Mouse (Mus musculus) CH12.LX (cell line): Measurements from ENCODE around the gene Hoxc13.

ENCODE experiments used
- CHD1 ChIP-seq: IDR thresholded peaks from 2 replicates; pipeline ENCODE4 v1.6.1; 2012; ENCODE audit warnings: low read depth, low read length, improper control_type of control experiment, inconsistent platforms
- CTCF ChIP-seq, 2 experiments: IDR thresholded peaks in 1 of 2; conservative IDR thresholded peaks in 1 of 2; 2 replicates each; pipeline ENCODE4 v1.5.1; 2011 to 2012; ENCODE audit warnings: low read depth in 2 of 2, low read length in 2 of 2, improper control_type of control experiment in 1 of 2, inconsistent platforms in 1 of 2, mild to moderate bottlenecking in 1 of 2, moderate library complexity in 1 of 2
- ELF1 ChIP-seq: IDR thresholded peaks from 2 replicates; pipeline ENCODE4 v1.6.1; 2014; ENCODE audit warnings: low read depth, mild to moderate bottlenecking, inconsistent platforms, low read length, improper control_type of control experiment
- HCFC1 ChIP-seq: IDR thresholded peaks from 2 replicates; pipeline ENCODE4 v1.6.1; 2012; ENCODE audit warnings: low read depth, mild to moderate bottlenecking, inconsistent platforms, low read length, improper control_type of control experiment
- MAX ChIP-seq: IDR thresholded peaks from 2 replicates; pipeline ENCODE4 v1.6.1; 2011; ENCODE audit warnings: low read length, improper control_type of control experiment
- POLR2A ChIP-seq: IDR thresholded peaks from 2 replicates; pipeline ENCODE4 v1.6.1; 2011; ENCODE audit warnings: low read depth, mild to moderate bottlenecking, improper control_type of control experiment, low read length

GRCm38 (mm10) chr15:102913038-102913585 is 7.8 kb upstream of the Hoxc13 start:
- TF ChIP-seq CTCF (conservative IDR thresholded peaks at IDR 0.05 in 1 of 2, IDR thresholded peaks at IDR 0.05 in 1 of 2; ENCODE audit: low read depth in 2 of 2, low read length in 2 of 2) (no peak), MAX (no peak), ELF1 (no peak), HCFC1 (no peak), CHD1 (no peak), POLR2A (no peak)
